Mouse (Mus musculus) stomach, embryonic 14.5 days (tissue): ENCODE measurements at regions not wholly inside any gene's neighbourhood (a gene's known extent, or its start where the extent isn't known, plus 50 kb on each side); places are given as distances from the start of the nearest gene placed in this dataset.

Source experiments
- ATAC-seq: fragments of 200-750 bp; cut with Nextera tagmentation; 2 replicates; pipeline ENCODE4 v1.8.0; 2017; ENCODE audit warnings: low read depth, moderate TSS enrichment; ENCODE audit not compliant: insufficient number of reproducible peaks, insufficient read depth, low FRiP score
- H3K27ac ChIP-seq: fragments of 300-500 bp; sonication (generic); 2 replicates; pipeline ENCODE4 v1.5.1; 2014; ENCODE audit warnings: mild to moderate bottlenecking, low read length, moderate library complexity, mixed read lengths
- H3K27me3 ChIP-seq: fragments of 300-500 bp; sonication (generic); 2 replicates; pipeline ENCODE4 v1.6.1; 2014; ENCODE audit warnings: low read length, control low read depth, mixed read lengths; ENCODE audit not compliant: control insufficient read depth, insufficient read depth
- H3K36me3 ChIP-seq: fragments of 300-500 bp; sonication (generic); 2 replicates; pipeline ENCODE4 v1.6.1; 2014; ENCODE audit warnings: mild to moderate bottlenecking, control low read depth, low read length, moderate library complexity, mixed read lengths; ENCODE audit not compliant: control insufficient read depth, insufficient read depth
- H3K4me1 ChIP-seq: fragments of 300-500 bp; sonication (generic); 2 replicates; pipeline ENCODE4 v1.6.1; 2014; ENCODE audit warnings: low read length, control low read depth, mixed read lengths; ENCODE audit not compliant: control insufficient read depth, insufficient read depth
- H3K4me2 ChIP-seq: fragments of 300-500 bp; sonication (generic); replicated peaks from 2 replicates; pipeline ENCODE4 v1.6.1; 2014; ENCODE audit warnings: low read depth, low read length, control low read depth
- H3K4me3 ChIP-seq: fragments of 300-500 bp; sonication (generic); 2 replicates; pipeline ENCODE4 v1.5.1; 2014; ENCODE audit warnings: low read depth, low read length, control low read depth
- H3K9ac ChIP-seq: fragments of 300-500 bp; sonication (generic); replicated peaks from 2 replicates; pipeline ENCODE4 v1.6.1; 2014; ENCODE audit warnings: low read depth, mild to moderate bottlenecking, control low read depth, low read length, moderate library complexity, mixed read lengths
- H3K9me3 ChIP-seq: fragments of 300-500 bp; sonication (generic); 2 replicates; pipeline ENCODE4 v1.6.1; 2016; ENCODE audit warnings: low read depth, low read length, control low read depth; ENCODE audit not compliant: control insufficient read depth
- WGBS: fragments of 180-500 bp; shearing (Covaris S2); extraction: QIAGEN DNeasy Blood & Tissue Kit; methylation state at CpG from one replicate; pipeline ENCODE4 v1.1.7; 2014; 5-methylcytosine and 5-hydroxymethylcytosine counted together

GRCm38 (mm10) chr16:24180666-24181065, 192.0 kb upstream of the Bcl6 start:
- Histone ChIP-seq H3K4me2 (no peak overlapping the region), H3K27ac (no peak overlapping the region), H3K4me3 (no peak overlapping the region), H3K9me3 (no peaks in the 10 kb centered on the region), H3K9ac (no peak overlapping the region), H3K36me3 (no peaks in the 10 kb centered on the region), H3K4me1 (no peaks in the 10 kb centered on the region), H3K27me3 (no peaks in the 10 kb centered on the region)
- 82% methylated on average over 5 of the region's 5 CpGs for WGBS
- ATAC-seq, result no peak

- no peak overlapping the region for H3K27ac ChIP-seq
- WGBS, result 71% methylated on average over 2 of the region's 2 CpGs
- no peaks in the 10 kb centered on the region for H3K27me3 ChIP-seq
- H3K4me3 ChIP-seq, result no peak overlapping the region
- no peaks in the 10 kb centered on the region for H3K36me3 ChIP-seq
- H3K9me3 ChIP-seq, result no peaks in the 10 kb centered on the region
- no peak overlapping the region for H3K4me2 ChIP-seq
- H3K4me1 ChIP-seq, result no peaks in the 10 kb centered on the region
- H3K9ac ChIP-seq, result no peak overlapping the region
- no peak for ATAC-seq
Observed at GRCm38 (mm10) chr16:24177564-24177963, 188.9 kb upstream of the Bcl6 start.

DNA sequence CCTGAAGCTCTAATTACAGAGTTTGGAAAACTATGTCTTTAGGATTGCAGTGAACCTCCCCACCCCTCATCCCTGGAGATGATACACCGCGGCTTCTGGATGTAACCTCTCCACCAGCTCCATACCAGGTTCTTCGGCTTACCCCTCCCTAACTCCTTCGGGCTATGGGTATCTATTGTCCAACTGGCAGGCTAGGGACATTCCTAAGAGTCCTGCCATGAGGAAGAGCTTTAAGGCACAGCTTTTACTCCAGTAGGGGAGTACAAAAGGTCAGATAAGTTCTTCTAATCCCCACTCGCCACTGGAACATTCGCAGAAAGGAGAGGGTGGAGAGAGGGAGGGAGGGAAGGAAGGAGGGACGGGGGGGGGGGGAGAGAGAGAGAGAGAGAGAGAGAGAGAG, 188.5 kb upstream of the Bcl6 start:
- Histone ChIP-seq H3K9ac (no peak overlapping the region), H3K27me3 (no peaks in the 10 kb centered on the region), H3K9me3 (no peaks in the 10 kb centered on the region), H3K4me1 (no peaks in the 10 kb centered on the region), H3K4me3 (no peak overlapping the region), H3K27ac (no peak overlapping the region), H3K4me2 (no peak overlapping the region), H3K36me3 (no peaks in the 10 kb centered on the region)
- WGBS, result 72% methylated on average over 7 of the region's 7 CpGs
- ATAC-seq, result no peak

DNA sequence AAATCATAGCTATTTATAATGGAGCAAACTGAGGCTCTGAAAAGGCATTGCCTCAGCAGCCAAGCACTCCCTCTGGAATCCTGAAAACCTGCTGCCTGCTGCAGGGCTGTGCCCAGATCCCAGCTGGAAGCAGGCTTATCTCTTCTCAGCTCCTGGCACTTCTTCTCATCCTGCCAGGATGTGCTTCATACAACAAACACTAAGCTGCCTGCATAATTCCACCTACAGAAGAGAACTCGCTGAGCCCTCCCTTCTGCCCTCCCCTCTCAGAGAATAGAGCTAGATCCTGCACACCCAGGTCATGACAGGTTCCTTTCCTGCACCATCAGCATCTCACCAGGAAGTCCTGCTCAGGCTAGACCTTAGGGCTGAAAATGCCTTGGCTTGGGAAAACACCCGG, 187.4 kb upstream of the Bcl6 start:
- H3K4me1 ChIP-seq, result no peaks in the 10 kb centered on the region
- no peak for ATAC-seq
- H3K4me2 ChIP-seq, result no peak overlapping the region
- no peaks in the 10 kb centered on the region for H3K9me3 ChIP-seq
- H3K27ac ChIP-seq, result no peak overlapping the region
- H3K27me3 ChIP-seq, result no peaks in the 10 kb centered on the region
- H3K9ac ChIP-seq, result no peak overlapping the region
- H3K36me3 ChIP-seq, result no peaks in the 10 kb centered on the region
- H3K4me3 ChIP-seq, result no peak overlapping the region
- 45% methylated on average over 2 of the region's 2 CpGs for WGBS

- Histone ChIP-seq H3K36me3 (no peaks in the 10 kb centered on the region), H3K9ac (no peak overlapping the region), H3K27ac (no peak overlapping the region), H3K9me3 (no peaks in the 10 kb centered on the region), H3K4me3 (no peak overlapping the region), H3K4me1 (no peaks in the 10 kb centered on the region), H3K27me3 (no peaks in the 10 kb centered on the region), H3K4me2 (no peak overlapping the region)
- WGBS, result 73% methylated on average over 9 of the region's 9 CpGs
- ATAC-seq, result no peak
Observed at GRCm38 (mm10) chr16:24175235-24175760, 186.6 kb upstream of the Bcl6 start.

- no peak for ATAC-seq
- Histone ChIP-seq H3K27me3 (no peaks in the 10 kb centered on the region), H3K4me1 (no peaks in the 10 kb centered on the region), H3K4me3 (no peak overlapping the region), H3K4me2 (no peak overlapping the region), H3K36me3 (no peaks in the 10 kb centered on the region), H3K9ac (no peak overlapping the region), H3K27ac (no peak overlapping the region), H3K9me3 (no peaks in the 10 kb centered on the region)
- 81% methylated on average over 3 of the region's 3 CpGs for WGBS
Observed at GRCm38 (mm10) chr16:24174595-24174994, 185.9 kb upstream of the Bcl6 start.

DNA sequence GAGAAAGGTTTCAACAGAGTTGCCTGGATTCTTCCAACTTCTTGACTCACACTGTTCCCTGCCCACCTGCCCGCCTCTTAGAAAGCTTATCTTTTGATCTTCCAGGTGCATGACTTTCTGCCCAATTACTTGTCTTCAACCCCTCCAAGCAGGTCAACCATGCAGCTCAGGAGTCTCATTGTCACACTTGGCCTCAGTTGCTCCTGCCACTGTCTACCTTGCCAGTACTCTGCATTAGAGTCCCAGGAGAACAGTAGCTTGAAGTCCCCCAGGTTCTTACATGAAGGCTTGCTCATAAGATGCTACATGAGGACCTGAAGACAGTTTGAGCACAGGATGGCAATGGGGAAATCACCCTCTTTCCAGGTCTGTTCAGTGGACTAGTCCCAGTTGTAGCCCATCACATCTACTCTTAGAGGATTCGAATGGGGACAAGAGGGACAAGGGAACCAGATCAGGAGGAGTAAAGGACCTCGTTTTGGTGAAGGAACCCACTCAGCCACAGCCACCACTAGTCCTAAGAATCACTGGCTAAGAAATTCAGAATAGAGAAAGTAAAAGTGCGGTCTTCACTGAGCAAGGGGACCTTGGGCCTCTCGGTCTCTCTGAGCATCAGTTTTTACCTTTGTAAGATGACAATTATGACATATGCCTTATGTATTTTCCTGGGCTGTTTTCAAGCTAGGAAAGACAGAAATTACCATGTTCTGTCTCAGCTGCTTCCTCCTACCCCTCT, 185.3 kb upstream of the Bcl6 start:
- 75% methylated on average over 5 of the region's 5 CpGs for WGBS
- H3K9me3 ChIP-seq, result no peaks in the 10 kb centered on the region
- no peak for ATAC-seq
- H3K27me3 ChIP-seq, result no peaks in the 10 kb centered on the region
- H3K4me2 ChIP-seq, result no peak overlapping the region
- H3K27ac ChIP-seq, result no peak overlapping the region
- no peak overlapping the region for H3K9ac ChIP-seq
- no peaks in the 10 kb centered on the region for H3K36me3 ChIP-seq
- H3K4me1 ChIP-seq, result no peaks in the 10 kb centered on the region
- no peak overlapping the region for H3K4me3 ChIP-seq

DNA sequence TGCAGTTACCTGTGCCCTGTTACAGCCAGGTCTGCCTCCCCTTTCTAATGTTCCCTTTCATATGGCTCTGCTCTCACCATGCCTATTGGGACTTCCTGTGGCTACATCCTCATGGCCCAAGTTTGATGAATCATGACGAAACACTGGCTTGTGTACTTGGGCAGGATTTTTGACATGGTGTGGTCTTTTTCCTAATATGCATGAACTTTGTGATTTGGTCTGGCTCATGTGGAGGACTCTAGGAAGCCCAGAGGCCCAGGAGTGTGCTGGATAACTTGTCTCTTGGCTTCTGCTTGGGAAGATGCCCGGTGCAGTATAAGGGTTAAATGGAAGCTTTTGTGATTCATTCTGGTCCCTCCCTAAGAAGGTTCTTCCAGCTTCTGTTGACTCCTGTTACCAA, 184.0 kb upstream of the Bcl6 start:
- H3K27me3 ChIP-seq, result no peaks in the 10 kb centered on the region
- no peak overlapping the region for H3K27ac ChIP-seq
- WGBS, result 98% methylated on average over 2 of the region's 2 CpGs
- no peak overlapping the region for H3K9ac ChIP-seq
- no peak for ATAC-seq
- H3K4me2 ChIP-seq, result no peak overlapping the region
- H3K4me3 ChIP-seq, result no peak overlapping the region
- no peaks in the 10 kb centered on the region for H3K36me3 ChIP-seq
- H3K9me3 ChIP-seq, result no peaks in the 10 kb centered on the region
- H3K4me1 ChIP-seq, result no peaks in the 10 kb centered on the region

DNA sequence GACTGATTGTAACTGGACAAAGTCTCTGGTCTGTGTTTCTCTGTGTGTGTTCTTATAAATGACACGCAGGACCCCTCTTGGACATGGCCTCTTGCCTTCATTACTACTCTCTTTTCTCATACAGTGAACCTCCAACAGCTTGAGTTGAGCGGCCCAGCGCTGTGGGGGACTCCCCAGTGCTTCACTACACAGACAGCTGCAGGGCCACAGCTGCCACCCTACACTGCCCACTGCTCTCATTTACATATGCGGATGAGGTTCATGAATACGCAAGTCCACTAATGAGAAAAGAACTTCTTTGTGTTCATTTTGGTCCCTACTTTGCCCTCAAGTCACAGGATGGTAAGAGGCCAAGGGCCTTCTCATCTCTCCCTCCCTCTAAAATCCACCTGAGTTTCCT, 183.4 kb upstream of the Bcl6 start:
- ATAC-seq, result no peak
- Histone ChIP-seq H3K4me2 (no peak overlapping the region), H3K36me3 (no peaks in the 10 kb centered on the region), H3K9ac (no peak overlapping the region), H3K4me3 (no peak overlapping the region), H3K27me3 (no peaks in the 10 kb centered on the region), H3K27ac (no peak overlapping the region), H3K9me3 (no peaks in the 10 kb centered on the region), H3K4me1 (no peaks in the 10 kb centered on the region)
- 86% methylated on average over 5 of the region's 5 CpGs for WGBS
